Mouse (Mus musculus) kidney, adult 2 months (tissue): ENCODE data around the gene Cbx8. TPM values are rescaled to one million over a fixed set of nuclear protein-coding genes. Genes with fewer than 3 reads are reported as not detected.

Experiments
- DNase-seq: peaks from one replicate; pipeline ENCODE4 v3.0.0; 2021
- H3K27ac ChIP-seq: fragments of 200-500 bp; 2 replicates; pipeline ENCODE4 v1.5.1; 2012; ENCODE audit warnings: low read depth, low read length, control low read depth, inconsistent platforms; ENCODE audit not compliant: insufficient read depth
- H3K27me3 ChIP-seq: fragments of 200-500 bp; replicated peaks from 2 replicates; pipeline ENCODE4 v1.6.1; 2012; ENCODE audit warnings: mild to moderate bottlenecking, moderate library complexity, low read length, inconsistent platforms; ENCODE audit not compliant: control insufficient read depth, insufficient read depth
- H3K36me3 ChIP-seq: fragments of 200-500 bp; 2 replicates; pipeline ENCODE4 v1.6.1; 2012; ENCODE audit warnings: mild to moderate bottlenecking, moderate library complexity, low read length, inconsistent platforms; ENCODE audit not compliant: control insufficient read depth, insufficient read depth
- H3K4me1 ChIP-seq: fragments of 200-500 bp; 2 replicates; pipeline ENCODE4 v1.6.1; 2011; ENCODE audit warnings: low read length; ENCODE audit not compliant: control insufficient read depth, insufficient read depth
- H3K4me3 ChIP-seq: fragments of 200-500 bp; 2 replicates; pipeline ENCODE4 v1.5.1; 2011; ENCODE audit warnings: mild to moderate bottlenecking, low read depth, low read length, control low read depth; ENCODE audit not compliant: insufficient read depth
- CTCF ChIP-seq: fragments of 200-500 bp; conservative IDR thresholded peaks from 2 replicates; pipeline ENCODE4 v1.5.1; 2011; ENCODE audit warnings: low read depth, mild to moderate bottlenecking, control low read depth, low read length, moderate library complexity, mixed read lengths; ENCODE audit not compliant: insufficient read depth, insufficient read length
- POLR2A ChIP-seq: fragments of 200-500 bp; IDR thresholded peaks from one replicate; pipeline ENCODE4 v1.6.1; 2011; ENCODE audit warnings: low read depth, low read length, control low read depth
- WGBS: fragments of 180-500 bp; shearing (Covaris S2); methylation state at CpG from one replicate; pipeline ENCODE4 v1.1.7; 2018; 5-methylcytosine and 5-hydroxymethylcytosine counted together
- polyA plus RNA-seq: library from polyadenylated mRNA; depleted of rRNA; stranded (reverse); fragments of >200 nt; gene quantifications from 2 replicates; pipeline ENCODE4 v1.2.3, GENCODE M21; 2012

Gene Cbx8
- polyA plus RNA-seq, 1 experiment, result 2.1 TPM

- TF ChIP-seq POLR2A, result no peak
- peak; percentile 39 for TF ChIP-seq CTCF
- H3K4me3 ChIP-seq, result no peak overlapping the region
- peaks cover 26% of the 10 kb centered on the region for H3K4me1 ChIP-seq
- H3K27me3 ChIP-seq, result peaks cover 9% of the 10 kb centered on the region
- peak; percentile 87 for DNase-seq
- 0 out of 2 replicates have a peak overlapping the region, but pooled peaks have one; percentile 15 for H3K27ac ChIP-seq
- H3K36me3 ChIP-seq, result no peaks in the 10 kb centered on the region
- WGBS, result 10% methylated on average over 41 of the region's 41 CpGs
Measured at GRCm38 (mm10) chr11:119044551-119045337, 4.0 kb upstream of the Cbx8 start.

- H3K27ac ChIP-seq, result no peak overlapping the region
- no peak for DNase-seq
- no peak overlapping the region for H3K4me3 ChIP-seq
- WGBS, result 15% methylated on average over 10 of the region's 10 CpGs
- no peaks in the 10 kb centered on the region for H3K36me3 ChIP-seq
- TF ChIP-seq POLR2A (no peak), CTCF (peak; percentile 57)
- H3K27me3 ChIP-seq, result peaks cover 9% of the 10 kb centered on the region
- H3K4me1 ChIP-seq, result peaks cover 26% of the 10 kb centered on the region
Measured at GRCm38 (mm10) chr11:119043761-119044550, 3.2 kb upstream of the Cbx8 start.

GRCm38 (mm10) chr11:119043273-119043540 is 2.4 kb upstream of the Cbx8 start:
- WGBS, result 20% methylated on average over 4 of the region's 4 CpGs
- peaks cover 9% of the 10 kb centered on the region for H3K27me3 ChIP-seq

GRCm38 (mm10) chr11:119042466-119043272 is 1.9 kb upstream of the Cbx8 start:
- H3K4me3 ChIP-seq, result no peak overlapping the region

More at GRCm38 (mm10) chr11:119043273-119043540, 2.4 kb upstream of the Cbx8 start:
- no peak for DNase-seq
- Histone ChIP-seq H3K4me1 (peaks cover 26% of the 10 kb centered on the region), H3K36me3 (no peaks in the 10 kb centered on the region), H3K4me3 (no peak overlapping the region), H3K27ac (no peak overlapping the region)
- TF ChIP-seq POLR2A (no peak), CTCF (no peak)

GRCm38 (mm10) chr11:119041750-119042465 is 1.1 kb upstream of the Cbx8 start:
- no peaks in the 10 kb centered on the region for H3K36me3 ChIP-seq
- H3K27ac ChIP-seq, result no peak overlapping the region
- peaks cover 23% of the 10 kb centered on the region for H3K4me1 ChIP-seq
- H3K4me3 ChIP-seq, result no peak overlapping the region
- DNase-seq, result no peak
- peaks cover 9% of the 10 kb centered on the region for H3K27me3 ChIP-seq
- no peak for TF ChIP-seq POLR2A
- WGBS, result 3% methylated on average over 31 of the region's 31 CpGs

More at GRCm38 (mm10) chr11:119042466-119043272, 1.9 kb upstream of the Cbx8 start:
- DNase-seq, result no peak
- Histone ChIP-seq H3K27me3 (peaks cover 9% of the 10 kb centered on the region), H3K4me1 (peaks cover 26% of the 10 kb centered on the region), H3K27ac (no peak overlapping the region), H3K36me3 (no peaks in the 10 kb centered on the region)
- 6% methylated on average over 52 of the region's 52 CpGs for WGBS
- TF ChIP-seq POLR2A (no peak), CTCF (no peak)

- no peak for TF ChIP-seq CTCF
- no peak for TF ChIP-seq POLR2A
- H3K27ac ChIP-seq, result no peak overlapping the region
- H3K4me1 ChIP-seq, result peaks cover 18% of the 10 kb centered on the region; the same call in 1 of the 2 replicates
- H3K36me3 ChIP-seq, result no peaks in the 10 kb centered on the region
- whole genome bisulfite sequencing, result under 1% methylated on average over 31 of the region's 31 CpGs
- peak overlapping the region; percentile 64 for H3K4me3 ChIP-seq
- H3K27me3 ChIP-seq, result peaks cover 9% of the 10 kb centered on the region
- DNase-seq, result no peak
Measured at GRCm38 (mm10) chr11:119041325-119041716, 552 bp upstream of the Cbx8 start.
